Mouse (Mus musculus) intestine, embryonic 15.5 days (tissue): ENCODE results near the gene Golim4. TPM values are rescaled to one million over a fixed set of nuclear protein-coding genes. Genes with fewer than 3 reads are reported as not detected.
"Not testable (repeated sequence)": the region's sequence is repeated elsewhere in the genome, so short reads cannot be mapped to it uniquely, and the experiment has no call there.

Experiments used
- ATAC-seq: fragments of 200-750 bp; cut with Nextera tagmentation; 2 replicates; pipeline ENCODE4 v1.8.0; 2017; ENCODE audit warnings: moderate TSS enrichment, moderate library complexity
- H3K27ac ChIP-seq: fragments of 300-500 bp; sonication (generic); 2 replicates; pipeline ENCODE4 v1.5.1; 2015; ENCODE audit warnings: mild to moderate bottlenecking, inconsistent platforms
- H3K27me3 ChIP-seq: fragments of 300-500 bp; sonication (generic); replicated peaks from 2 replicates; pipeline ENCODE4 v1.6.1; 2015; ENCODE audit warnings: inconsistent platforms
- H3K36me3 ChIP-seq: fragments of 300-500 bp; sonication (generic); 2 replicates; pipeline ENCODE4 v1.6.1; 2015; ENCODE audit warnings: inconsistent platforms
- H3K4me1 ChIP-seq: fragments of 300-500 bp; sonication (generic); replicated peaks from 2 replicates; pipeline ENCODE4 v1.6.1; 2015; ENCODE audit warnings: inconsistent platforms
- H3K4me2 ChIP-seq: fragments of 300-500 bp; sonication (generic); replicated peaks from 2 replicates; pipeline ENCODE4 v1.6.1; 2015; ENCODE audit warnings: mild to moderate bottlenecking, inconsistent platforms
- H3K4me3 ChIP-seq: fragments of 300-500 bp; sonication (generic); replicated peaks from 2 replicates; pipeline ENCODE4 v1.5.1; 2015; ENCODE audit warnings: inconsistent platforms
- H3K9ac ChIP-seq: fragments of 300-500 bp; sonication (generic); 2 replicates; pipeline ENCODE4 v1.6.1; 2015; ENCODE audit warnings: inconsistent platforms
- H3K9me3 ChIP-seq: fragments of 300-500 bp; sonication (generic); 2 replicates; pipeline ENCODE4 v1.6.1; 2016; ENCODE audit warnings: inconsistent platforms
- WGBS: fragments of 180-500 bp; shearing (Covaris S2); methylation state at CpG from one replicate; pipeline ENCODE4 v1.1.7; 2015; 5-methylcytosine and 5-hydroxymethylcytosine counted together
- polyA plus RNA-seq: library from polyadenylated mRNA; unstranded; fragments of >200 nt; fragmentation: Nextera tagmentation; extraction: Ambion mirVana; gene quantifications from 2 replicates; pipeline ENCODE4 v1.2.1, GENCODE M21; 2015

Golim4 gene
- 43.7 and 45.7 TPM in 2 replicates for polyA plus RNA-seq

DNA sequence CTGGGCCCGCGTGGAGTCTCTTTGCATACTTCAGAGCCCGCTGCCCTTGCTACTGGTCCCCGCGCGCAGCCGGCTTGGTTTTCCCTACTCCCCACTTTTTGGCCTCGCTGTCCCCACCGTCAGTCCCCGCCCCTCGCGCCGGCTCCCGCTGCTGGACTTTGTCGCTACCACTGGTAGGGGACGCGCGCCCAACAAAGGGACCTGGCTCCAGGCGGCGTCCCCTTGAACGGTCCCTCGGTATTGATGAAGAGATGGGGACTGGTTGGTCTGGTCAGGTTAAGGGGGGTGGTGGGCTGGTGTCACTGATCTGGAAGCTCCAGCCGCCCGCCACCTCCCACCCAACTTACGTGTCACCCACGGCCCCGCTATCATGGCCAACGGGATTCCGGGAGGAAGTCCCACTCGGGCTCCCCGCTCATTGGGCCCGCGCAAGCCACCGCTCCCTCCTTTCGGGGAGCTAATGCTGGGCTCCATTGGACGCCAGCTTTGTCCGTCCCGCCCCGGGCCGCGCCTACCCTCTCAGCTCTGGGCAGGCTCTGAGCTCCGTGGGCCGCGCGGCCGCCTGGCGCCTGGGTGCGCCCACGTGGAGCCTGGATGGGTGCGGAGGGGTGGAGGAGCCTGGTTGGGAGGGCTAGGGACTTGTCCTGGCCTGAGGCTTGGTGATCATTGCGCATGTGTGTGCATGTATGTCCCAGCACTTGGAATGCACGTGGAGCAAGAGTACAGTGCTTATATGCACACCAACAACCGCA is at the start of gene Golim4:
Gene Golim4, minus strand, starts transcription at position 399 of the 752 bp plus-strand sequence.
- under 1% methylated on average over 53 of the region's 53 CpGs for WGBS
- Histone ChIP-seq H3K4me1 (peaks cover 16% of the 10 kb centered on the region), H3K4me3 (peak within 1 kb of the TSS; percentile 77), H3K4me2 (peak within 1 kb of the TSS; percentile 74), H3K36me3 (no peaks in the 10 kb centered on the region), H3K27me3 (no peaks in the 10 kb centered on the region), H3K9ac (peak within 1 kb of the TSS; percentile 72), H3K27ac (peak within 1 kb of the TSS; percentile 84), H3K9me3 (no peaks in the 10 kb centered on the region)
- ATAC-seq = peak; percentile 98

GRCm38 (mm10) chr3:76005621-76006020 is 48.9 kb upstream of the Golim4 start:
- ATAC-seq = no peak
- no peaks in the 10 kb centered on the region for H3K27me3 ChIP-seq
- no peaks in the 10 kb centered on the region for H3K9me3 ChIP-seq
- no peaks in the 10 kb centered on the region for H3K4me1 ChIP-seq
- WGBS = 80% methylated on average over 5 of the region's 5 CpGs
- H3K4me2 ChIP-seq = no peak overlapping the region
- no peaks in the 10 kb centered on the region for H3K36me3 ChIP-seq
- H3K4me3 ChIP-seq = no peak overlapping the region
- no peak overlapping the region for H3K9ac ChIP-seq
- H3K27ac ChIP-seq = no peak overlapping the region

GRCm38 (mm10) chr3:76001156-76001555 is 44.4 kb upstream of the Golim4 start:
- no peaks in the 10 kb centered on the region for H3K9me3 ChIP-seq
- 40% methylated on average over 4 of the region's 4 CpGs for WGBS
- H3K27ac ChIP-seq = no peak overlapping the region
- H3K4me3 ChIP-seq = no peak overlapping the region
- H3K4me2 ChIP-seq = no peak overlapping the region
- no peaks in the 10 kb centered on the region for H3K27me3 ChIP-seq
- H3K4me1 ChIP-seq = no peaks in the 10 kb centered on the region
- no peak overlapping the region for H3K9ac ChIP-seq
- H3K36me3 ChIP-seq = no peaks in the 10 kb centered on the region
- ATAC-seq = peak; percentile 61; the same call in 1 of the 2 replicates

DNA sequence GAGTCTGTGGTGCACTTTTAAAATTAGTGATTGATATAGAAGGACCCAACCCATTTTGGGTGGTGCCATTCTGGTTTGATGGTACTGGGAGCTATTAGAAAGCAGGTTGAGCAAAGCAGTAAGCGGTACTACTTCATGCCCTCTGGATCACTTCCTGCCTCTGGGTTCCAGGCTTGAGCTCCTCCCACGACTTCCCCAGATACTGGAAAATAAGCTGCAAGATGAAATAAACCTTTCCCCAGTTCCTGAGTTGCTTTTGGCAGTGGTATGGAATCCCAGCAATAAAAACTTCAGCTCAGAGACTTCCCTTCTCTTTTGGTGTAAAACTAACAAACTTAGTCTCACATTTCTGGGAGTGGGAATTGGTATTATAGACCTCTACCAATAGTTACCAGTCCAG is 43.7 kb upstream of the Golim4 start:
- H3K4me2 ChIP-seq = no peak overlapping the region
- no peaks in the 10 kb centered on the region for H3K4me1 ChIP-seq
- WGBS = 45% methylated on average over 2 of the region's 2 CpGs
- no peaks in the 10 kb centered on the region for H3K9me3 ChIP-seq
- no peaks in the 10 kb centered on the region for H3K36me3 ChIP-seq
- no peak overlapping the region for H3K4me3 ChIP-seq
- no peak overlapping the region for H3K27ac ChIP-seq
- H3K27me3 ChIP-seq = no peaks in the 10 kb centered on the region
- no peak overlapping the region for H3K9ac ChIP-seq
- no peak for ATAC-seq

GRCm38 (mm10) chr3:75981031-75981750 is 24.4 kb upstream of the Golim4 start:
- not testable (repeated sequence) for ATAC-seq, H3K9me3 ChIP-seq, H3K36me3 ChIP-seq, H3K4me3 ChIP-seq, H3K9ac ChIP-seq, H3K4me1 ChIP-seq, H3K27me3 ChIP-seq, H3K27ac ChIP-seq, H3K4me2 ChIP-seq
- 73% methylated on average over 2 of the region's 2 CpGs for WGBS

GRCm38 (mm10) chr3:75962784-75963772 is 6.3 kb upstream of the Golim4 start:
- not testable (repeated sequence) for H3K9ac ChIP-seq, H3K4me3 ChIP-seq, H3K4me1 ChIP-seq, H3K9me3 ChIP-seq, H3K4me2 ChIP-seq, ATAC-seq, H3K27me3 ChIP-seq, H3K27ac ChIP-seq, H3K36me3 ChIP-seq
- 85% methylated on average over 2 of the region's 2 CpGs for WGBS

GRCm38 (mm10) chr3:75955661-75956491 is 873 bp downstream of the Golim4 start:
- under 1% methylated on average over 47 of the region's 47 CpGs for WGBS
- Histone ChIP-seq H3K4me1 (peaks cover 17% of the 10 kb centered on the region), H3K4me2 (peak overlapping the region; percentile 74), H3K27me3 (no peaks in the 10 kb centered on the region), H3K4me3 (peak overlapping the region; percentile 77), H3K36me3 (no peaks in the 10 kb centered on the region), H3K9ac (peak overlapping the region; percentile 72), H3K27ac (peak overlapping the region; percentile 84), H3K9me3 (no peaks in the 10 kb centered on the region)
- peak; percentile 13; the same call in 1 of the 2 replicates for ATAC-seq

DNA sequence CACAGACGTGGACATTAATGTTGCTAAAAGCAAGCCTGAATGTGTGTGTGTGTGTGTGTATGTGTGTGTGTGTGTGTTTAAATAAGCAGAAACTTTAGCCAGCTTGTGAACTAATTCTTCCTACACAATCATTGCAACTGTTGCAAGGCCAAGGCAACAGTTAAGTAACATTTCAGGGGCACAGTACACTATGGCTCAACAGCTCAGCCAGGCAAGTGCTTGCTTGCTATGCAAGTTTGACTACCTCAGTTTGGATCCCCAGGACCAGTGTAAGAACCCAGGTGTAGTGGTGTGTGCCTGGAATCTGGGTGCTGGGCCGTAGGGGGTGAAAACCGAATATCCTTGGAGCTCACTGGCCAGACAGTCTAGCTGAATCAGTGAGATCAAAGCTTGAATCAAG is 2.6 kb downstream of the Golim4 start:
- Histone ChIP-seq H3K4me1 (peaks cover 17% of the 10 kb centered on the region), H3K27me3 (no peaks in the 10 kb centered on the region), H3K9me3 (no peaks in the 10 kb centered on the region), H3K4me3 (no peak overlapping the region), H3K36me3 (no peaks in the 10 kb centered on the region), H3K4me2 (peak overlapping the region; percentile 74), H3K9ac (no peak overlapping the region), H3K27ac (no peak overlapping the region)
- WGBS = 59% methylated on average over 3 of the region's 3 CpGs
- ATAC-seq = no peak

DNA sequence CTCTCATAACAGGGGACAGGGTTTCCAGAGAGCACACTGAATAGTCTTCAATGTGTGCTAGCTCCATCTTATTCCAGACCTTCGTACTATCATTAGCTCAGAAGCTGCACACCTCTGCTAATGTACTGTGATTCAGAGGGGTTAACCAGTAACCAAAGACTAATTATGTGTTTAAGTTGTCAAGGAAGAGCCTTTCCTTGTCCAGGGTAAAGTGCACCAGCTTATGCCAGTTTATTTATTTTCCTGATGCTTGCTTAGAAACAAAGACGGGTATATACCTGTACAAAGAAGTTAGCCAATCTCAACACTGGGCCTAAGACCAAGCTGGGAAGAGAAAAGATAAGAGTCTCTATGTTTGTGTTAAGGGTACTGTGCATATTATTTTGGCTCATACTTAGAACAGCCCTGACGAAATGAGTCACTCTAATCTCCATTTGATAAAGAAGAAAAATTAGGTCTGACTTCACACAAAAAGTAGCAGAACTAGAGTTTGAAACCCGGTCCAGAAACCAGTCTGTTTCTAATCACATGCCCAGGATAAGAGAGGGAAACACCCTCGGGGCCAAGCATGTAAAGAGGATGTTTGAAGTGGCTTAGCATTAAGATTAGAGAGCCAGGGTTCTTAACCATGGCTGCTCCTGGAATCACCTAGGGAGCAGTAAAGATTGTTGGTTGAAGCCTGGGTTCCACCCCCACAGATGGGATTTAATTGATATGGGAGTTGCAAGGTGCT is 4.3 kb downstream of the Golim4 start:
- no peaks in the 10 kb centered on the region for H3K27me3 ChIP-seq
- 47% methylated on average over 5 of the region's 5 CpGs for WGBS
- H3K4me3 ChIP-seq = no peak overlapping the region
- H3K9ac ChIP-seq = no peak overlapping the region
- ATAC-seq = peak; percentile 40
- H3K36me3 ChIP-seq = no peaks in the 10 kb centered on the region
- 0 out of 2 replicates have a peak overlapping the region, but pooled peaks have one; percentile 20 for H3K4me2 ChIP-seq
- H3K4me1 ChIP-seq = peaks cover 17% of the 10 kb centered on the region
- H3K27ac ChIP-seq = peak overlapping the region; percentile 59; the same call in 1 of the 2 replicates
- H3K9me3 ChIP-seq = no peaks in the 10 kb centered on the region

GRCm38 (mm10) chr3:75950897-75951296 is 5.9 kb downstream of the Golim4 start:
- no peak overlapping the region for H3K4me3 ChIP-seq
- H3K27ac ChIP-seq = no peak overlapping the region
- peaks cover 17% of the 10 kb centered on the region for H3K4me1 ChIP-seq
- H3K9me3 ChIP-seq = no peaks in the 10 kb centered on the region
- no peaks in the 10 kb centered on the region for H3K36me3 ChIP-seq
- 78% methylated on average over 6 of the region's 6 CpGs for WGBS
- H3K27me3 ChIP-seq = no peaks in the 10 kb centered on the region
- H3K4me2 ChIP-seq = no peak overlapping the region
- no peak for ATAC-seq
- H3K9ac ChIP-seq = no peak overlapping the region

DNA sequence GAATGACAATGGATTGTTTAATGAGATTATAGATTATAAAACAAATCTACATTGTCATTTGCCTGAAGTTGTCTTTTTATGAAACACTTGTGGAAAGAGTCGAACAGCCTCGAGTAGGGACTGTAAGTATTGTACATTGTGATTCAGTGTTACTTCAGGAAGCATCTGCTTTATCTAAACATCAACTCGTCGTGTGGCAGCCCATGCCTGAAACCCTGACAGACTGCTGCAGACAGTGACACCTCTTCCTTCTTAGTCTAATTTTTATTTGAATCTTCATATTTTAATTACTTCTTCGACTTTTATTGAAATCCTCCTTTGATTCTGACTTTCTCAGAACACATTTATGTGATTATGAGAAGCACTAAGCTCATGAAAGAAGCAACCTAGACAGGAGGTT is 7.4 kb downstream of the Golim4 start:
- no peak overlapping the region for H3K9ac ChIP-seq
- H3K36me3 ChIP-seq = no peaks in the 10 kb centered on the region
- no peaks in the 10 kb centered on the region for H3K9me3 ChIP-seq
- peaks cover 16% of the 10 kb centered on the region for H3K4me1 ChIP-seq
- no peaks in the 10 kb centered on the region for H3K27me3 ChIP-seq
- H3K4me2 ChIP-seq = no peak overlapping the region
- H3K27ac ChIP-seq = no peak overlapping the region
- WGBS = 60% methylated on average over 5 of the region's 5 CpGs
- ATAC-seq = no peak
- H3K4me3 ChIP-seq = no peak overlapping the region
